Mouse (Mus musculus) megakaryocyte, embryonic 14.5 days (primary cell): ENCODE data around the gene Acbd3.

Experiments
- FLI1 ChIP-seq: IDR thresholded peaks from 2 replicates; pipeline ENCODE4 v1.6.1; 2012; ENCODE audit warnings: low read length, inconsistent platforms, mixed read lengths
- GATA1 ChIP-seq: IDR thresholded peaks from 3 replicates; pipeline ENCODE4 v1.6.1; 2012; ENCODE audit warnings: mixed read lengths, low read length, inconsistent platforms, borderline replicate concordance

DNA sequence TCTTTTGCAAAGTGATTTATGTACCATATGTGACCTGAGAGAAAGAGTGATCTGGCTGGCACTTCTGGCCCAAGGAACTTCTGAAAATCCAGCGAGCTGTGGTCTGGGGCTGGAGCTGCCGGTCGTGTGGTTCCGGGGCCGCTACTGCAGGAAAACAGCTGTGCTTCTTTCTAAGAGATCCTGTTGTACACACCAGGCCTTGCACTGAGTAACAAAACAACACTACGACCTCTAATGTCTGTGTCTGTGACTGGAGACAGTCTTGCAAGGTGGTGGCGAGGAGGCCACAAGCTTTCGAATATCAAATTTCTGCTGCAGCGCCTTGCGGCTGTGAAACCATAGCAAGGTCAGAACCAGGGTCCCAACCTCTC is 51.4 kb downstream of the Acbd3 start:
- TF ChIP-seq GATA1 (no peak), FLI1 (no peak)
